Mouse (Mus musculus): Measurements from ENCODE around the gene Ifnar1. TPM values are rescaled to one million over a fixed set of nuclear protein-coding genes. Genes with fewer than 3 reads are reported as not detected.

The Ifnar1 gene
- polyA plus RNA-seq, 1 experiment from 2014 or later, result 52.9 TPM

GRCm38 (mm10) chr16:91534477-91534876 is 49.4 kb downstream of the Ifnar1 start:
- ATAC-seq (ENCODE audit: low FRiP score) (no peak), DNase-seq (ENCODE audit: low spot score) (peak; percentile 97)

GRCm38 (mm10) chr16:91534888-91535287 is 49.9 kb downstream of the Ifnar1 start:
- Histone ChIP-seq H3K9me3 (ENCODE audit: control insufficient read depth, low read length) (no peaks in the 10 kb centered on the region), H3K4me3 (ENCODE audit: low read depth, low read length) (no peak overlapping the region), H3K27me3 (ENCODE audit: control insufficient read depth, insufficient read depth, low read length) (no peaks in the 10 kb centered on the region), H3K4me2 (replicated peaks; ENCODE audit: low read depth, low read length) (no peak overlapping the region), H3K4me1 (replicated peaks; ENCODE audit: control insufficient read depth, insufficient read depth, low read length) (no peaks in the 10 kb centered on the region), H3K36me3 (ENCODE audit: control insufficient read depth, insufficient read depth, low read length) (no peaks in the 10 kb centered on the region), H3K27ac (ENCODE audit: low read depth, low read length) (no peak overlapping the region), H3K9ac (ENCODE audit: low read depth, low read length) (no peak overlapping the region)
- WGBS, result 84% methylated on average over 6 of the region's 6 CpGs
- DNase-seq (ENCODE audit: low spot score) (no peak), ATAC-seq (ENCODE audit: low FRiP score) (no peak)

More at GRCm38 (mm10) chr16:91534477-91534876, 49.4 kb downstream of the Ifnar1 start:
- no peaks in the 10 kb centered on the region for H3K36me3 ChIP-seq (ENCODE audit: control insufficient read depth, insufficient read depth, low read length)
- H3K27me3 ChIP-seq (ENCODE audit: control insufficient read depth, insufficient read depth, low read length), result no peaks in the 10 kb centered on the region
- H3K9me3 ChIP-seq (ENCODE audit: control insufficient read depth, low read length), result no peaks in the 10 kb centered on the region
- no peak overlapping the region for H3K4me2 ChIP-seq (replicated peaks; ENCODE audit: low read depth, low read length)
- no peak overlapping the region for H3K9ac ChIP-seq (ENCODE audit: low read depth, low read length)
- H3K4me1 ChIP-seq (replicated peaks; ENCODE audit: control insufficient read depth, insufficient read depth, low read length), result no peaks in the 10 kb centered on the region
- WGBS, result 52% methylated on average over 13 of the region's 13 CpGs
- no peak overlapping the region for H3K27ac ChIP-seq (ENCODE audit: low read depth, low read length)
- H3K4me3 ChIP-seq (ENCODE audit: low read depth, low read length), result no peak overlapping the region

GRCm38 (mm10) chr16:91536372-91536771 is 51.3 kb downstream of the Ifnar1 start:
- no peak for DNase-seq (ENCODE audit: low spot score)
- no peak overlapping the region for H3K4me3 ChIP-seq (ENCODE audit: low read depth, low read length)
- no peak for ATAC-seq (ENCODE audit: low FRiP score)
- WGBS, result 92% methylated on average over 6 of the region's 6 CpGs
- H3K9me3 ChIP-seq (ENCODE audit: control insufficient read depth, low read length), result no peaks in the 10 kb centered on the region
- H3K27me3 ChIP-seq (ENCODE audit: control insufficient read depth, insufficient read depth, low read length), result no peaks in the 10 kb centered on the region
- no peak overlapping the region for H3K27ac ChIP-seq (ENCODE audit: low read depth, low read length)
- H3K4me1 ChIP-seq (replicated peaks; ENCODE audit: control insufficient read depth, insufficient read depth, low read length), result no peaks in the 10 kb centered on the region
- H3K36me3 ChIP-seq (ENCODE audit: control insufficient read depth, insufficient read depth, low read length), result no peaks in the 10 kb centered on the region
- no peak overlapping the region for H3K9ac ChIP-seq (ENCODE audit: low read depth, low read length)
- no peak overlapping the region for H3K4me2 ChIP-seq (replicated peaks; ENCODE audit: low read depth, low read length)

GRCm38 (mm10) chr16:91537065-91537464 is 52.0 kb downstream of the Ifnar1 start:
- H3K27ac ChIP-seq (ENCODE audit: low read depth, low read length), result no peak overlapping the region
- whole genome bisulfite sequencing, result 89% methylated on average over 3 of the region's 3 CpGs

GRCm38 (mm10) chr16:91538051-91538450 is 53.0 kb downstream of the Ifnar1 start:
- H3K4me1 ChIP-seq (replicated peaks; ENCODE audit: control insufficient read depth, insufficient read depth, low read length), result no peaks in the 10 kb centered on the region
- DNase-seq (ENCODE audit: low spot score), result no peak
- no peak overlapping the region for H3K27ac ChIP-seq (ENCODE audit: low read depth, low read length)
- ATAC-seq (ENCODE audit: low FRiP score), result no peak
- no peak overlapping the region for H3K4me2 ChIP-seq (replicated peaks; ENCODE audit: low read depth, low read length)
- H3K4me3 ChIP-seq (ENCODE audit: low read depth, low read length), result no peak overlapping the region
- no peaks in the 10 kb centered on the region for H3K27me3 ChIP-seq (ENCODE audit: control insufficient read depth, insufficient read depth, low read length)
- no peaks in the 10 kb centered on the region for H3K36me3 ChIP-seq (ENCODE audit: control insufficient read depth, insufficient read depth, low read length)
- H3K9ac ChIP-seq (ENCODE audit: low read depth, low read length), result no peak overlapping the region
- WGBS, result 75% methylated on average over 6 of the region's 6 CpGs
- H3K9me3 ChIP-seq (ENCODE audit: control insufficient read depth, low read length), result no peaks in the 10 kb centered on the region

More at GRCm38 (mm10) chr16:91537065-91537464, 52.0 kb downstream of the Ifnar1 start:
- H3K9me3 ChIP-seq (ENCODE audit: control insufficient read depth, low read length), result no peaks in the 10 kb centered on the region
- H3K9ac ChIP-seq (ENCODE audit: low read depth, low read length), result no peak overlapping the region
- H3K27me3 ChIP-seq (ENCODE audit: control insufficient read depth, insufficient read depth, low read length), result no peaks in the 10 kb centered on the region
- no peak overlapping the region for H3K4me2 ChIP-seq (replicated peaks; ENCODE audit: low read depth, low read length)
- no peak for ATAC-seq (ENCODE audit: low FRiP score)
- H3K4me1 ChIP-seq (replicated peaks; ENCODE audit: control insufficient read depth, insufficient read depth, low read length), result no peaks in the 10 kb centered on the region
- no peak overlapping the region for H3K4me3 ChIP-seq (ENCODE audit: low read depth, low read length)
- H3K36me3 ChIP-seq (ENCODE audit: control insufficient read depth, insufficient read depth, low read length), result no peaks in the 10 kb centered on the region
- DNase-seq (ENCODE audit: low spot score), result no peak

- WGBS, result 68% methylated on average over 9 of the region's 9 CpGs
- no peaks in the 10 kb centered on the region for H3K4me1 ChIP-seq (replicated peaks; ENCODE audit: control insufficient read depth, insufficient read depth, low read length)
- no peak for DNase-seq (ENCODE audit: low spot score)
- H3K27ac ChIP-seq (ENCODE audit: low read depth, low read length), result no peak overlapping the region
- H3K27me3 ChIP-seq (ENCODE audit: control insufficient read depth, insufficient read depth, low read length), result no peaks in the 10 kb centered on the region
- no peak overlapping the region for H3K9ac ChIP-seq (ENCODE audit: low read depth, low read length)
- no peaks in the 10 kb centered on the region for H3K36me3 ChIP-seq (ENCODE audit: control insufficient read depth, insufficient read depth, low read length)
- ATAC-seq (ENCODE audit: low FRiP score), result no peak
- no peaks in the 10 kb centered on the region for H3K9me3 ChIP-seq (ENCODE audit: control insufficient read depth, low read length)
- H3K4me3 ChIP-seq (ENCODE audit: low read depth, low read length), result no peak overlapping the region
- H3K4me2 ChIP-seq (replicated peaks; ENCODE audit: low read depth, low read length), result no peak overlapping the region
Observed at GRCm38 (mm10) chr16:91538513-91538912, 53.5 kb downstream of the Ifnar1 start.

- H3K4me1 ChIP-seq (replicated peaks; ENCODE audit: control insufficient read depth, insufficient read depth, low read length), result no peaks in the 10 kb centered on the region
- WGBS, result 44% methylated on average over 10 of the region's 10 CpGs
Observed at GRCm38 (mm10) chr16:91541573-91542081, 56.6 kb downstream of the Ifnar1 start.

GRCm38 (mm10) chr16:91543619-91544018 is 58.6 kb downstream of the Ifnar1 start:
- no peaks in the 10 kb centered on the region for H3K36me3 ChIP-seq (ENCODE audit: control insufficient read depth, insufficient read depth, low read length)
- no peaks in the 10 kb centered on the region; the same call in 1 of the 2 replicates for H3K4me1 ChIP-seq (replicated peaks; ENCODE audit: control insufficient read depth, insufficient read depth, low read length)
- H3K27ac ChIP-seq (ENCODE audit: low read depth, low read length), result no peak overlapping the region
- no peak for DNase-seq (ENCODE audit: low spot score)
- no peak overlapping the region for H3K9ac ChIP-seq (ENCODE audit: low read depth, low read length)
- no peaks in the 10 kb centered on the region for H3K27me3 ChIP-seq (ENCODE audit: control insufficient read depth, insufficient read depth, low read length)
- no peak overlapping the region for H3K4me3 ChIP-seq (ENCODE audit: low read depth, low read length)
- H3K4me2 ChIP-seq (replicated peaks; ENCODE audit: low read depth, low read length), result no peak overlapping the region
- WGBS, result 97% methylated on average over 1 of the region's 1 CpGs
- no peaks in the 10 kb centered on the region for H3K9me3 ChIP-seq (ENCODE audit: control insufficient read depth, low read length)
- no peak for ATAC-seq (ENCODE audit: low FRiP score)

More at GRCm38 (mm10) chr16:91541573-91542081, 56.6 kb downstream of the Ifnar1 start:
- no peaks in the 10 kb centered on the region for H3K27me3 ChIP-seq (ENCODE audit: control insufficient read depth, insufficient read depth, low read length)
- no peaks in the 10 kb centered on the region for H3K9me3 ChIP-seq (ENCODE audit: control insufficient read depth, low read length)
- H3K27ac ChIP-seq (ENCODE audit: low read depth, low read length), result no peak overlapping the region
- DNase-seq (ENCODE audit: low spot score) (no peak), ATAC-seq (ENCODE audit: low FRiP score) (no peak)
- no peak overlapping the region for H3K4me3 ChIP-seq (ENCODE audit: low read depth, low read length)
- H3K9ac ChIP-seq (ENCODE audit: low read depth, low read length), result no peak overlapping the region
- H3K36me3 ChIP-seq (ENCODE audit: control insufficient read depth, insufficient read depth, low read length), result no peaks in the 10 kb centered on the region
- no peak overlapping the region for H3K4me2 ChIP-seq (replicated peaks; ENCODE audit: low read depth, low read length)

GRCm38 (mm10) chr16:91545597-91546281 is 60.7 kb downstream of the Ifnar1 start:
- WGBS, result 72% methylated on average over 10 of the region's 10 CpGs

More at GRCm38 (mm10) chr16:91545597-91546281, 60.7 kb downstream of the Ifnar1 start:
- Histone ChIP-seq H3K9me3 (ENCODE audit: control insufficient read depth, low read length) (no peaks in the 10 kb centered on the region), H3K4me1 (replicated peaks; ENCODE audit: control insufficient read depth, insufficient read depth, low read length) (no peaks in the 10 kb centered on the region; the same call in 1 of the 2 replicates), H3K27me3 (ENCODE audit: control insufficient read depth, insufficient read depth, low read length) (no peaks in the 10 kb centered on the region), H3K36me3 (ENCODE audit: control insufficient read depth, insufficient read depth, low read length) (no peaks in the 10 kb centered on the region), H3K27ac (ENCODE audit: low read depth, low read length) (no peak overlapping the region), H3K9ac (ENCODE audit: low read depth, low read length) (no peak overlapping the region), H3K4me2 (replicated peaks; ENCODE audit: low read depth, low read length) (no peak overlapping the region), H3K4me3 (ENCODE audit: low read depth, low read length) (no peak overlapping the region)
- no peak for ATAC-seq (ENCODE audit: low FRiP score)
- DNase-seq (ENCODE audit: low spot score), result no peak

Data from hindbrain, embryonic 11.5 days (tissue).